Mouse (Mus musculus) myocyte (in vitro differentiated cells): ENCODE data around the gene Gstm7.

Experiments used
- POLR2A ChIP-seq: IDR thresholded peaks from one replicate; pipeline ENCODE4 v1.6.1; 2011; ENCODE audit warnings: low read depth, mild to moderate bottlenecking, control low read depth, moderate library complexity; ENCODE audit not compliant: insufficient read length
- TCF12 ChIP-seq: IDR thresholded peaks from one replicate; pipeline ENCODE4 v1.6.1; 2011; ENCODE audit warnings: mild to moderate bottlenecking, control low read depth; ENCODE audit not compliant: poor library complexity, insufficient read depth, severe bottlenecking

- no peak for TF ChIP-seq TCF12
- TF ChIP-seq POLR2A, result no peak
These were observed 32.4 kb upstream of the Gstm7 start for GRCm38 (mm10) chr3:107964026-107964425.
